Mouse (Mus musculus) macrophage (primary cell): ENCODE results near the gene Hoxb4. TPM values are rescaled to one million over a fixed set of nuclear protein-coding genes. Genes with fewer than 3 reads are reported as not detected.

Experiments used
- H3K27ac ChIP-seq: fragments of 350-480 bp; formaldehyde crosslinking; 2 replicates; pipeline ENCODE4 v1.9.0; 2021
- H3K36me3 ChIP-seq: fragments of 350-480 bp; formaldehyde crosslinking; 2 replicates; pipeline ENCODE4 v1.9.0; 2021; ENCODE audit errors: inconsistent target
- H3K4me3 ChIP-seq: fragments of 350-480 bp; formaldehyde crosslinking; 2 replicates; pipeline ENCODE4 v1.9.0; 2021; ENCODE audit errors: inconsistent target
- H3K79me2 ChIP-seq: fragments of 350-480 bp; formaldehyde crosslinking; 2 replicates; pipeline ENCODE4 v1.9.0; 2021; ENCODE audit errors: inconsistent target
- WGBS: methylation state at CpG from one replicate; pipeline ENCODE4 v1.1.7; 2026; ENCODE audit warnings: inconsistent platforms; ENCODE audit not compliant: missing documents; 5-methylcytosine and 5-hydroxymethylcytosine counted together
- polyA plus RNA-seq: library from polyadenylated mRNA; stranded (reverse); fragments of 250-400 nt; gene quantifications from 3 replicates; pipeline ENCODE4 v1.2.4, GENCODE M21; 2018; ENCODE audit warnings: inconsistent platforms

The Hoxb4 gene
- polyA plus RNA-seq, 1 experiment from 2014 or later = 4.1 TPM

GRCm38 (mm10) chr11:96369140-96369539 is 51.1 kb downstream of the Hoxb4 start:
- Histone ChIP-seq H3K27ac (no peak overlapping the region), H3K4me3 (no peak overlapping the region), H3K36me3 (no peaks in the 10 kb centered on the region), H3K79me2 (no peaks in the 10 kb centered on the region)
- WGBS = 57% methylated on average over 7 of the region's 7 CpGs

Other genes starting within 250 kb of the Hoxb4 start
- 39.0 to 216 TPM (median 98.4 TPM) in 3 replicates for gene Atp5g1, start 242.6 kb upstream of the Hoxb4 start, polyA plus RNA-seq
- gene Calcoco2, start 206.3 kb upstream of the Hoxb4 start, polyA plus RNA-seq = not detected in 3 replicates
- not detected in 3 replicates for gene Ttll6, start 184.5 kb upstream of the Hoxb4 start, polyA plus RNA-seq
- not detected in 3 replicates for gene Hoxb13, start 124.0 kb upstream of the Hoxb4 start, polyA plus RNA-seq
- gene Hoxb9, start 46.8 kb upstream of the Hoxb4 start, polyA plus RNA-seq = not detected in 3 replicates
- not detected in 3 replicates for gene Hoxb8, start 36.4 kb upstream of the Hoxb4 start, polyA plus RNA-seq
- not detected in 3 replicates for gene Hoxb7, start 31.6 kb upstream of the Hoxb4 start, polyA plus RNA-seq
- not detected in 3 replicates for gene Hoxb6, start 25.8 kb upstream of the Hoxb4 start, polyA plus RNA-seq
- gene Hoxb5, start 14.9 kb upstream of the Hoxb4 start, polyA plus RNA-seq = not detected in 3 replicates
- gene Hoxb3, start 5.1 kb downstream of the Hoxb4 start, polyA plus RNA-seq = 0.95 to 1.2 TPM (median 1.1 TPM) in 3 replicates
- not detected in 3 replicates for gene Hoxb2, start 32.3 kb downstream of the Hoxb4 start, polyA plus RNA-seq
- gene Hoxb1, start 47.5 kb downstream of the Hoxb4 start, polyA plus RNA-seq = not detected in 3 replicates
- 0.14 TPM in 1 of 3 replicates, not detected in the others for gene Skap1, start 146.3 kb downstream of the Hoxb4 start, polyA plus RNA-seq